Mouse (Mus musculus): ENCODE data around the gene Cxcr1. TPM values are rescaled to one million over a fixed set of nuclear protein-coding genes. Genes with fewer than 3 reads are reported as not detected.

Gene Cxcr1
- not detected in 2 replicates for total RNA-seq (2014; fragmentation: Nextera tagmentation)
- 0.23 and 0.71 TPM in 2 replicates for total RNA-seq (2017)
- polyA plus RNA-seq (2012): not detected in 2 replicates

- TF ChIP-seq TAL1 (conservative IDR thresholded peaks at IDR 0.05; ENCODE audit: low read depth, low read length) (no peak), GATA2 (IDR thresholded peaks at IDR 0.05; ENCODE audit: borderline replicate concordance, low read depth, low read length) (no peak), GATA1 (IDR thresholded peaks at IDR 0.05; ENCODE audit: borderline replicate concordance, low read length) (no peak), CTCF (IDR thresholded peaks at IDR 0.05; ENCODE audit: low read depth, low read length) (no peak), POLR2AphosphoS5 (IDR thresholded peaks at IDR 0.05; ENCODE audit: insufficient replicate concordance, low read depth, low read length) (no peak)
- ATAC-seq (ENCODE audit: extremely low read depth, insufficient number of reproducible peaks, low FRiP score, poor library complexity, severe bottlenecking) (no peak), DNase-seq (ENCODE audit: low spot score) (no peak)
- H3K4me3 ChIP-seq (ENCODE audit: low read depth, low read length): no peak within 1 kb of the TSS
- no peaks in the 10 kb centered on the region for H3K36me3 ChIP-seq (replicated peaks)
- no peaks in the 10 kb centered on the region for H3K9me3 ChIP-seq (replicated peaks)
- peaks cover 24% of the 10 kb centered on the region for H3K27me3 ChIP-seq (ENCODE audit: insufficient read depth, low read length)
- no peaks in the 10 kb centered on the region for H3K4me1 ChIP-seq (ENCODE audit: insufficient read depth, low read depth, low read length)
Observed at GRCm38 (mm10) chr1:74194445-74194844, at the start of gene Cxcr1. Gene Cxcr1, minus strand, starts transcription at chr1:74194631.

- ATAC-seq (ENCODE audit: extremely low read depth, insufficient number of reproducible peaks, low FRiP score, poor library complexity, severe bottlenecking) (no peak), DNase-seq (ENCODE audit: low spot score) (no peak)
- Histone ChIP-seq H3K4me3 (ENCODE audit: low read depth, low read length) (peak overlapping the region; percentile 21; the same call in 1 of the 2 replicates), H3K27me3 (ENCODE audit: insufficient read depth, low read length) (no peaks in the 10 kb centered on the region), H3K4me1 (ENCODE audit: insufficient read depth, low read depth, low read length) (peaks cover 76% of the 10 kb centered on the region), H3K36me3 (replicated peaks) (peaks cover 63% of the 10 kb centered on the region), H3K9me3 (replicated peaks) (no peaks in the 10 kb centered on the region)
- TF ChIP-seq POLR2AphosphoS5 (IDR thresholded peaks at IDR 0.05; ENCODE audit: insufficient replicate concordance, low read depth, low read length) (no peak), CTCF (IDR thresholded peaks at IDR 0.05; ENCODE audit: low read depth, low read length) (no peak), GATA1 (IDR thresholded peaks at IDR 0.05; ENCODE audit: borderline replicate concordance, low read length) (no peak), GATA2 (IDR thresholded peaks at IDR 0.05; ENCODE audit: borderline replicate concordance, low read depth, low read length) (no peak), TAL1 (conservative IDR thresholded peaks at IDR 0.05; ENCODE audit: low read depth, low read length) (no peak)
Observed at GRCm38 (mm10) chr1:74240832-74241231, 46.4 kb upstream of the Cxcr1 start.

GRCm38 (mm10) chr1:74240311-74240710 lies 45.9 kb upstream of the Cxcr1 start:
- DNase-seq (ENCODE audit: low spot score) (no peak), ATAC-seq (ENCODE audit: extremely low read depth, insufficient number of reproducible peaks, low FRiP score, poor library complexity, severe bottlenecking) (no peak)
- Histone ChIP-seq H3K4me3 (ENCODE audit: low read depth, low read length) (no peak overlapping the region; the same call in 1 of the 2 replicates), H3K27me3 (ENCODE audit: insufficient read depth, low read length) (no peaks in the 10 kb centered on the region), H3K9me3 (replicated peaks) (no peaks in the 10 kb centered on the region), H3K36me3 (replicated peaks) (peaks cover 57% of the 10 kb centered on the region), H3K4me1 (ENCODE audit: insufficient read depth, low read depth, low read length) (peaks cover 74% of the 10 kb centered on the region)
- no peak for TF ChIP-seq GATA2 (IDR thresholded peaks at IDR 0.05; ENCODE audit: borderline replicate concordance, low read depth, low read length)
- TF ChIP-seq POLR2AphosphoS5 (IDR thresholded peaks at IDR 0.05; ENCODE audit: insufficient replicate concordance, low read depth, low read length): no peak
- no peak for TF ChIP-seq CTCF (IDR thresholded peaks at IDR 0.05; ENCODE audit: low read depth, low read length)
- no peak for TF ChIP-seq GATA1 (IDR thresholded peaks at IDR 0.05; ENCODE audit: borderline replicate concordance, low read length)
- TF ChIP-seq TAL1 (conservative IDR thresholded peaks at IDR 0.05; ENCODE audit: low read depth, low read length): no peak

- Histone ChIP-seq H3K4me1 (ENCODE audit: insufficient read depth, low read depth, low read length) (peaks cover 68% of the 10 kb centered on the region), H3K27me3 (ENCODE audit: insufficient read depth, low read length) (no peaks in the 10 kb centered on the region), H3K4me3 (ENCODE audit: low read depth, low read length) (peak overlapping the region; percentile 82; the same call in 1 of the 2 replicates), H3K36me3 (replicated peaks) (peaks cover 51% of the 10 kb centered on the region), H3K9me3 (replicated peaks) (no peaks in the 10 kb centered on the region)
- ATAC-seq (ENCODE audit: extremely low read depth, insufficient number of reproducible peaks, low FRiP score, poor library complexity, severe bottlenecking) (no peak), DNase-seq (ENCODE audit: low spot score) (no peak)
- TF ChIP-seq TAL1 (conservative IDR thresholded peaks at IDR 0.05; ENCODE audit: low read depth, low read length) (no peak), GATA1 (IDR thresholded peaks at IDR 0.05; ENCODE audit: borderline replicate concordance, low read length) (no peak), POLR2AphosphoS5 (IDR thresholded peaks at IDR 0.05; ENCODE audit: insufficient replicate concordance, low read depth, low read length) (no peak), GATA2 (IDR thresholded peaks at IDR 0.05; ENCODE audit: borderline replicate concordance, low read depth, low read length) (no peak)
Observed at GRCm38 (mm10) chr1:74239618-74240017, 45.2 kb upstream of the Cxcr1 start.

GRCm38 (mm10) chr1:74239162-74239561 lies 44.7 kb upstream of the Cxcr1 start:
- Histone ChIP-seq H3K9me3 (replicated peaks) (no peaks in the 10 kb centered on the region), H3K4me1 (ENCODE audit: insufficient read depth, low read depth, low read length) (peaks cover 65% of the 10 kb centered on the region), H3K36me3 (replicated peaks) (peaks cover 46% of the 10 kb centered on the region), H3K27me3 (ENCODE audit: insufficient read depth, low read length) (no peaks in the 10 kb centered on the region), H3K4me3 (ENCODE audit: low read depth, low read length) (peak overlapping the region; percentile 82; the same call in 1 of the 2 replicates)
- TF ChIP-seq TAL1 (conservative IDR thresholded peaks at IDR 0.05; ENCODE audit: low read depth, low read length) (no peak), GATA2 (IDR thresholded peaks at IDR 0.05; ENCODE audit: borderline replicate concordance, low read depth, low read length) (no peak), GATA1 (IDR thresholded peaks at IDR 0.05; ENCODE audit: borderline replicate concordance, low read length) (no peak)
- ATAC-seq (ENCODE audit: extremely low read depth, insufficient number of reproducible peaks, low FRiP score, poor library complexity, severe bottlenecking) (peak; percentile 40), DNase-seq (ENCODE audit: low spot score) (peak; percentile 51)

- Histone ChIP-seq H3K27me3 (ENCODE audit: insufficient read depth, low read length) (no peaks in the 10 kb centered on the region), H3K4me3 (ENCODE audit: low read depth, low read length) (peak overlapping the region; percentile 82), H3K4me1 (ENCODE audit: insufficient read depth, low read depth, low read length) (peaks cover 56% of the 10 kb centered on the region), H3K36me3 (replicated peaks) (peaks cover 36% of the 10 kb centered on the region), H3K9me3 (replicated peaks) (no peaks in the 10 kb centered on the region)
- TF ChIP-seq CTCF (IDR thresholded peaks at IDR 0.05; ENCODE audit: low read depth, low read length): no peak
- TF ChIP-seq TAL1 (conservative IDR thresholded peaks at IDR 0.05; ENCODE audit: low read depth, low read length): no peak
- TF ChIP-seq GATA1 (IDR thresholded peaks at IDR 0.05; ENCODE audit: borderline replicate concordance, low read length): no peak
- TF ChIP-seq POLR2AphosphoS5 (IDR thresholded peaks at IDR 0.05; ENCODE audit: insufficient replicate concordance, low read depth, low read length): no peak
- TF ChIP-seq GATA2 (IDR thresholded peaks at IDR 0.05; ENCODE audit: borderline replicate concordance, low read depth, low read length): no peak
- peak; percentile 76 for DNase-seq (ENCODE audit: low spot score)
- peak; percentile 48 for ATAC-seq (ENCODE audit: extremely low read depth, insufficient number of reproducible peaks, low FRiP score, poor library complexity, severe bottlenecking)
Observed at GRCm38 (mm10) chr1:74238136-74238535, 43.7 kb upstream of the Cxcr1 start.

Measured in G1E (cell line).